Mouse (Mus musculus) heart, embryonic 16.5 days (tissue): ENCODE measurements at regions not wholly inside any gene's neighbourhood (a gene's known extent, or its start where the extent isn't known, plus 50 kb on each side); places are given as distances from the start of the nearest gene placed in this dataset.

Experiments
- ATAC-seq: fragments of 200-750 bp; cut with Nextera tagmentation; replicated peaks from 2 replicates; pipeline ENCODE4 v1.8.0; 2017; ENCODE audit warnings: moderate number of reproducible peaks; ENCODE audit not compliant: insufficient read depth, low FRiP score; ENCODE audit errors: extremely low read depth
- H3K27ac ChIP-seq: fragments of 300-500 bp; sonication (generic); 2 replicates; pipeline ENCODE4 v1.5.1; 2014; ENCODE audit warnings: mild to moderate bottlenecking, low read length, control low read depth, moderate library complexity
- H3K27me3 ChIP-seq: fragments of 300-500 bp; sonication (generic); 2 replicates; pipeline ENCODE4 v1.6.1; 2014; ENCODE audit warnings: low read length, mixed read lengths; ENCODE audit not compliant: control insufficient read depth, insufficient read depth
- H3K36me3 ChIP-seq: fragments of 300-500 bp; sonication (generic); 2 replicates; pipeline ENCODE4 v1.6.1; 2014; ENCODE audit not compliant: control insufficient read depth, insufficient read depth
- H3K4me1 ChIP-seq: fragments of 300-500 bp; sonication (generic); 2 replicates; pipeline ENCODE4 v1.6.1; 2014; ENCODE audit warnings: low read length, mixed read lengths; ENCODE audit not compliant: control insufficient read depth, insufficient read depth
- H3K4me2 ChIP-seq: fragments of 300-500 bp; sonication (generic); 2 replicates; pipeline ENCODE4 v1.6.1; 2014; ENCODE audit warnings: low read depth, mild to moderate bottlenecking, control low read depth, low read length
- H3K4me3 ChIP-seq: fragments of 300-500 bp; sonication (generic); 2 replicates; pipeline ENCODE4 v1.5.1; 2014; ENCODE audit warnings: mild to moderate bottlenecking, control low read depth, low read length
- H3K9ac ChIP-seq: fragments of 300-500 bp; sonication (generic); 2 replicates; pipeline ENCODE4 v1.6.1; 2014; ENCODE audit warnings: low read length, control low read depth
- H3K9me3 ChIP-seq: fragments of 300-500 bp; sonication (generic); replicated peaks from 2 replicates; pipeline ENCODE4 v1.6.1; 2016; ENCODE audit warnings: low read length; ENCODE audit not compliant: control insufficient read depth
- WGBS: fragments of 180-500 bp; shearing (Covaris S2); extraction: QIAGEN DNeasy Blood & Tissue Kit; methylation state at CpG from one replicate; pipeline ENCODE4 v1.1.7; 2014; 5-methylcytosine and 5-hydroxymethylcytosine counted together

DNA sequence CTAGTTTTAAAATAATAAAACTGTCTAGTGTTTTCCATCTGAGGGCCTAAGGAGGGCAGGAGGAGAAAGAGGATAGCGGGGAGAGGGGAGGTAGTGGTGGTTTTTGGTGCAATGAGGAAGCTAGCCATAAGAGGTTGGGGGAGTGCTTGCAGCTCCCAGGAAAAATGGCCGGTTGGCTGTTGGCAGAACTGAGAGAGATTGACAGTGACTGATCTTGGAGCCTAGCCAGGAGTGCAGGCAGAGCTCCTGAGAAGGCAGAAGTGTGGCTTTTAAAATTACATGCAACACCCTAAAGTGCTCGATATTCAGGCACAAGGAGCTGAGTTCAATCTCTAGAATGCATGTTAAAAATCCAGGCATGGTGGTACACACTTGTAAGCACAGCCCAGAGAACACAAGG, 938.3 kb upstream of the 2610301B20Rik start:
- H3K27ac ChIP-seq = no peak overlapping the region
- no peaks in the 10 kb centered on the region for H3K27me3 ChIP-seq
- H3K9ac ChIP-seq = no peak overlapping the region
- no peaks in the 10 kb centered on the region for H3K9me3 ChIP-seq
- 28% methylated on average over 3 of the region's 3 CpGs for WGBS
- no peak overlapping the region for H3K4me3 ChIP-seq
- H3K4me1 ChIP-seq = no peaks in the 10 kb centered on the region
- H3K36me3 ChIP-seq = no peaks in the 10 kb centered on the region
- ATAC-seq = no peak
- H3K4me2 ChIP-seq = no peak overlapping the region

DNA sequence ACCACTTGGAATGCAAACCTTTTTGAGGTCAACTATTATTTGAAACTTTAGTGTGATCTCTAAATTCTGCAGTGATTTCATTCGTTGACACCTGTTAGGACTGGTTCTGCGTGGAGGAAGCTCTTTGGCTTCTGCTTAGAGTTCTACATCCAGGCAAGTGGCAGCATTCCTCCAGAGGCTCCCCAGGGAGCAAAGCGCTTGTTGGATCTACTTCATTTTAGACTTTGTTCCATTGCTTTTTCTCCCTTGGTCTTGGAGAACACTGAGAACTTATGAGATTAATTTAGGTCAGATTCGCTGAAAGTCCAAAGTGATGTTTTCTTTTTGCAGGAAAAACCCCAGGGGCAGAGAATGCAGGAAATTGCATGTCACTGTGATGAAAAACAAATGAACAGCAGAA, 922.9 kb upstream of the 2610301B20Rik start:
- H3K4me2 ChIP-seq = no peak overlapping the region
- H3K4me1 ChIP-seq = no peaks in the 10 kb centered on the region
- no peak overlapping the region for H3K9ac ChIP-seq
- WGBS = 77% methylated on average over 4 of the region's 4 CpGs
- H3K4me3 ChIP-seq = no peak overlapping the region
- H3K36me3 ChIP-seq = no peaks in the 10 kb centered on the region
- H3K9me3 ChIP-seq = no peaks in the 10 kb centered on the region
- no peak overlapping the region for H3K27ac ChIP-seq
- no peak for ATAC-seq
- no peaks in the 10 kb centered on the region for H3K27me3 ChIP-seq

DNA sequence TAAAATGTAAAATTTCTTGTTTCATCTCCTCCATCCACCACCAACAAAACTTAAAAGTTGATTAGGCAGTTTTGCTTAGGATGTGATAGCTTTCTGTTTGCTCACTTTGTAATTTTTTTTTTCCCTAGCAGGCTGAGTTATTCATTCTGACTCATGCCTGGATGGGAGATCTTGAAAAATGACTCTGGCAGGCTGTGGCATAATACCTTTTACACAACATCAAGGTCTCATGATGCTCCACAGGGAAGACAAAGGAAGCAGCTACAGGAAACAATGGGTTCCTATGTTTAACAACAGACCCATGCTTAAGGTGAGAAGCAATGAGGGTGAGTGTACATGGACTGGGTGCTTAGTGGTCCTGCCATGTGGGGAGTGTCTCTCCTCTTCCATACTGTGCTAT, 899.7 kb upstream of the 2610301B20Rik start:
- no peak overlapping the region for H3K4me2 ChIP-seq
- no peaks in the 10 kb centered on the region for H3K9me3 ChIP-seq
- no peaks in the 10 kb centered on the region for H3K27me3 ChIP-seq
- no peaks in the 10 kb centered on the region for H3K4me1 ChIP-seq
- H3K4me3 ChIP-seq = no peak overlapping the region
- H3K36me3 ChIP-seq = no peaks in the 10 kb centered on the region
- H3K9ac ChIP-seq = no peak overlapping the region
- no peak overlapping the region for H3K27ac ChIP-seq
- ATAC-seq = no peak

DNA sequence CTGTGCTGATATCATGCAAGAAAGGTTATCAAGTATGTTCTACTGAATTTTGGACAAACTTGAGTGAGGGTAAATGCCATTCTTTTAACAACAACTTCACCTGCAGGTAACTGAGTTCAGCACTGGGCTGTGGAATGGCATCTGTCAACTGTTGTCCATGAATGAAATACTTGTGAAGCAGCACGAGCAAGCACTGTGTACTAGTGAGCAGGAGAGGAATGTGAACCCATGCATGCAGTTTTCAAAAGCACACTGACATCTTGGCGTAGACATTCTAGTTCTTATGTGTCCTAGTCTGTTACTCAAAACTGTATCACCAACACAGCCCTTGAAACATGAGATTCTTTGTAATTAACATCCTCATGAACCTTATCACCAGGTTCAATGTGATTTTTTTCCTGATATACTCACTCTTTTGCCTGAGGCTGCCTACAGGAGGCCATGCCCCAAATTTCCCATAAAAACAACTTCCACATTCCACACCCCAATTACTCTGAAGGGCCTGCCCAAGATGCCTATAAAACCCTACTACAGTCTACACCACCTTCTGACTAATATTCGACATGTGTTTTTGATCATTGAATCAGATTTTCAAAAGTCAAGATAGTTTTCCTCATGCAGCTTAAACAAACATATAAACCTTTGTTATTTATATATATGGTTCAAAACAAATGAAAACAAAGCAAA, 892.8 kb upstream of the 2610301B20Rik start:
- WGBS = 77% methylated on average over 3 of the region's 3 CpGs
- no peaks in the 10 kb centered on the region for H3K36me3 ChIP-seq
- H3K9ac ChIP-seq = no peak overlapping the region
- H3K27me3 ChIP-seq = no peaks in the 10 kb centered on the region
- H3K4me1 ChIP-seq = no peaks in the 10 kb centered on the region
- no peaks in the 10 kb centered on the region for H3K9me3 ChIP-seq
- no peak for ATAC-seq
- H3K4me2 ChIP-seq = no peak overlapping the region
- no peak overlapping the region for H3K27ac ChIP-seq
- no peak overlapping the region for H3K4me3 ChIP-seq

DNA sequence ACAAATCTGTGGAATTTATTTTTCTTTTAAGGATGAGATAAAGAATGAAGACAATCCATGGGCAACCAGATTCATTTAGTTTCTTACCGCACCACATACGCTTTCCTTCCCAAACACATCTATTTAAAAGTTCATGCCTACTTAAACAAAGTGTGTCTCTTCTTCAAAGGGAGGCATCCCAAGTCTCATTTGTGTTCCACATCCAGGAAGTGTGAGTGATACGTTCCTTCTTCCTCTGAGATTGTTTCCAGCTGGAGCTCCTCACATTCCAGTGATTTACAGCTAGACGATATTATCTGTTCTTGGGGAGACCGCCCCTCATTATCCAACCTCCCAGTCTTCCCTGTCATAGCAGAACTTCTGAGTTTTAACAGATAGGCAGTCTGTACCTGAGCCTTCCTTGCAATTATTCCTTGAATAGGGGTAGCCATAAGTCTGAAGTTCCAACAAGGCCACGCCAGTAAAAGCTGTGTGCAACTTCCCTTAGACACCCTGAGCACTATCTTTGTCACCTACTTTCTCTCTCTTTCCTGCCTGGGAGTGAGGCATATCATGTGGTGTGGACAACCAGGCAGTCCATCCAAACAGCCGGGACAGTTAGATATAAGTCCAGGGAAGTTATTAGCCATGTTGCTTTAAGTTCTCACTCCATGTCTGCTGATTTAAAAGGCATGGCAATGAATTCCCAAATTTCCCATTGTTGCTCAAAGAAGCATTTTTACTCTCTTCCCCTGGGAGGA, 891.3 kb upstream of the 2610301B20Rik start:
- Histone ChIP-seq H3K36me3 (no peaks in the 10 kb centered on the region), H3K4me2 (no peak overlapping the region), H3K4me3 (no peak overlapping the region), H3K9ac (no peak overlapping the region), H3K4me1 (no peaks in the 10 kb centered on the region), H3K27ac (no peak overlapping the region), H3K27me3 (no peaks in the 10 kb centered on the region), H3K9me3 (no peaks in the 10 kb centered on the region)
- no peak for ATAC-seq
- 52% methylated on average over 7 of the region's 7 CpGs for WGBS

DNA sequence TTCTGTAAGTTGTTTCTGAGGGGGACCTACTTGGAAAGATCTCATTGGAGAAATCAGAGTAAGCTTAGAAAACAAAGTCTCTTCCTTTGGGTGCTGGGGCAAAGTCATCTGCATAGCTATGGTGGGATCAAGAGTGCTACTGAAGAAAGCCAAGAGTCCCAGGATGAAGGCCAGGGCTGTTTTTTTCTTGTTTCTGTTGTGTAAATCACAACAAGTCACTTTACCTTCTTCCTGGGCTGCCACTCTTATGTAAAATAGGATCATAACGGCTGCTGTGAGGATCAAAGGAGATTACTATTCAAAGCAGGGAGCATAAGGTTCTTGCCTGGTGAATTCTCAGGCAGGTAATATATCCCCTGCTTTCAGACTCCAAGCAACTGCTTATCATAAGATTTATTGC, 880.4 kb upstream of the 2610301B20Rik start:
- 41% methylated on average over 1 of the region's 1 CpGs for WGBS
- no peaks in the 10 kb centered on the region for H3K27me3 ChIP-seq

DNA sequence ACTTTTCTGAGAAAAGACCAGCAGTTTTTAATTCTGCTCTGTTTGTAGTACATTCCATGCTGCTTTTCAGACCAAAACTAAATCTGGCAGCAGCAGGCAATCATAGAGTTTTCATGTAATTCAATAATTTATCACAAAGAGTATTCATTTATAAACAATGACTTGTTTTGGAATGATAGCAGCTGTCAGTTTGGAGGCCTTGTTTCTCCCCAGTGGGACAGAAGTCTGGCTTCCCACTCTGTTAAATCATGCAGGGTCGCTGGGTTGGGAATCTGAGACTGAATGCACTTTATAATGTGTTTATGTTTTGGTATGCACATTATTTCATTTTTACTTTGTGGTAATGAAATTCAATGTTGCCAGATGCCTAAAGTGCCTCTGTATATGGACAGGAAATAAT, 879.8 kb upstream of the 2610301B20Rik start:
- H3K27me3 ChIP-seq = no peaks in the 10 kb centered on the region
- H3K9me3 ChIP-seq = no peaks in the 10 kb centered on the region
- WGBS = 59% methylated on average over 1 of the region's 1 CpGs
- no peak overlapping the region for H3K4me3 ChIP-seq
- H3K9ac ChIP-seq = no peak overlapping the region
- H3K36me3 ChIP-seq = no peaks in the 10 kb centered on the region
- H3K4me1 ChIP-seq = no peaks in the 10 kb centered on the region
- no peak overlapping the region for H3K27ac ChIP-seq
- no peak for ATAC-seq
- H3K4me2 ChIP-seq = no peak overlapping the region

More for the DNA sequence above, 880.4 kb upstream of the 2610301B20Rik start:
- no peak for ATAC-seq
- Histone ChIP-seq H3K36me3 (no peaks in the 10 kb centered on the region), H3K4me3 (no peak overlapping the region), H3K9ac (no peak overlapping the region), H3K27ac (no peak overlapping the region), H3K4me2 (no peak overlapping the region), H3K4me1 (no peaks in the 10 kb centered on the region), H3K9me3 (no peaks in the 10 kb centered on the region)

DNA sequence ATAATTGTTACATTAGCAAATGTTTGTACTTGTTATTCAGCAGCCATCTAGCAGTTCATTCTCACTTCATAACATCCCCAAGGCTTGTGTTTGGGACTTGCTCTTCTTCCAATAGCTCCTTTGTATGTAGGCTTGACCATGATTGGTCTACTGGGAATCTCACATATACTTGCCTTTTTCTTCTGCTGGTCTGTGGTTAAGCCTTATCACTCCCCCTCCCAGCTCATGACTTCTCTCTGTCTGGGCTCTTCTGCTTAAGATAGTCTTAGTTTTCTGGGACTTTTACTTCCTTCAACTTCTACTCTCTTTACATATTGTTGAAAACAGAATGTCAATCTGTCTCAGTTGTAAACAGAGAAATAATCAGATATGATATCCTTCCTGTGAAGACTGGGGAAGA, 844.0 kb upstream of the 2610301B20Rik start:
- no peak for ATAC-seq
- no peaks in the 10 kb centered on the region for H3K27me3 ChIP-seq

DNA sequence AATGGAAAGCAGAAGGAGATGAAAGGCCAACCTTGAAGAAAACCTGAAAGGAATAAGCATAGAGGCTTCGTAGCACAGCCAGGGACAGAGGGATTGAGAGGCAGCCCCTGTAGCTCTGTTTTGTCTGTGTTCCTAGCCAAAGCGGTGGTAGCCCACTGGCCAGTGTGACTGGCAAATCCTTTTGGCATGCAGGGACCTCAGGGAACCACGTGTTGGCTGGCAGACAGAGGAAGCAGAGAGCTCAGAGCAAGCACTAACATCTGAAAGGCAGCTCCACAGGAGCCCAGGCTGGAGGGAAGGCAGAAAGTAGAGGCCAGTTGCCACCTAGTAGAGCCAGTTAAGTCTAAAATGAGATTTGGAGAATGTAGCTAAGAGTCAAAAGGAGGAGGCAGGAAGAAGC, 842.5 kb upstream of the 2610301B20Rik start:
- Histone ChIP-seq H3K4me3 (no peak overlapping the region), H3K36me3 (no peaks in the 10 kb centered on the region), H3K4me2 (no peak overlapping the region), H3K9me3 (no peaks in the 10 kb centered on the region), H3K27ac (no peak overlapping the region), H3K27me3 (no peaks in the 10 kb centered on the region), H3K4me1 (no peaks in the 10 kb centered on the region), H3K9ac (no peak overlapping the region)
- no peak for ATAC-seq
- WGBS = 41% methylated on average over 3 of the region's 3 CpGs

More for the DNA sequence above, 844.0 kb upstream of the 2610301B20Rik start:
- H3K4me3 ChIP-seq = no peak overlapping the region
- H3K9me3 ChIP-seq = no peaks in the 10 kb centered on the region
- no peaks in the 10 kb centered on the region for H3K4me1 ChIP-seq
- no peak overlapping the region for H3K4me2 ChIP-seq
- no peak overlapping the region for H3K27ac ChIP-seq
- H3K36me3 ChIP-seq = no peaks in the 10 kb centered on the region
- no peak overlapping the region for H3K9ac ChIP-seq
